Comparison of ENCODE assay signal across 13 mouse cellular contexts in genomic region chr7:16229869-16230268, GRCm38 (mm10). TPM values are rescaled to one million over a fixed set of nuclear protein-coding genes. Genes with fewer than 3 reads are reported as not detected.
DNase-seq lines count a peak whose midpoint lies in the region; ATAC-seq and TF ChIP-seq lines count a peak whose summit lies in the region.
"Had no signal": no experiment of that assay in that cellular context is flagged by ENCODE, and none has a peak within 500 bp of the region (broad histone marks: within the 10 kb centered on the region; RNA-seq: fewer than 3 reads in every experiment).

No protein-coding gene starts in this region.

- no peak for TF ChIP-seq POLR2A in liver, adult 2 months (IDR thresholded peaks at IDR 0.05; ENCODE audit: extremely low read depth, insufficient read depth, low read length)

- DNase-seq in hindbrain, embryonic 10.5 days (ENCODE audit: low spot score): peak; percentile 54
- peak; percentile 24 for DNase-seq in adipocyte (ENCODE audit: low spot score)
- DNase-seq in liver, adult 2 months (ENCODE audit: extremely low read depth, low read depth, low spot score): peak; percentile 19
- no peak for DNase-seq in urinary bladder, postnatal 10 days (ENCODE audit: low spot score)
- DNase-seq in adrenal gland, adult 2 months: no peak
- DNase-seq: cerebellum, adult 9-10 months; gastrocnemius, postnatal 14 days had no signal

- H3K36me3 ChIP-seq in hindbrain, embryonic 10.5 days: no peaks in the 10 kb centered on the region
- no peaks in the 10 kb centered on the region for H3K36me3 ChIP-seq in hindbrain, embryonic 12.5 days
- H3K36me3 ChIP-seq in heart, embryonic 11.5 days (ENCODE audit: control insufficient read depth, insufficient read depth, low read length): no peaks in the 10 kb centered on the region
- H3K36me3 ChIP-seq in liver, adult 2 months (ENCODE audit: control insufficient read depth, insufficient read depth, low read length): no peaks in the 10 kb centered on the region
- H3K36me3 ChIP-seq in intestine, postnatal 0 days (ENCODE audit: control insufficient read depth, insufficient read depth): no peaks in the 10 kb centered on the region
- H3K36me3 ChIP-seq: neural tube, embryonic 13.5 days had no signal

- H3K4me3 ChIP-seq in hindbrain, embryonic 10.5 days: no peak overlapping the region
- H3K4me3 ChIP-seq in hindbrain, embryonic 12.5 days: no peak overlapping the region
- H3K4me3 ChIP-seq in heart, embryonic 11.5 days (ENCODE audit: low read depth, low read length): no peak overlapping the region
- no peak overlapping the region for H3K4me3 ChIP-seq in liver, adult 2 months (ENCODE audit: insufficient read depth, low read depth, low read length)
- no peak overlapping the region for H3K4me3 ChIP-seq in intestine, postnatal 0 days (ENCODE audit: low read depth, low read length)
- H3K4me3 ChIP-seq: neural tube, embryonic 13.5 days had no signal

- no peak for ATAC-seq in hindbrain, embryonic 12.5 days (ENCODE audit: low FRiP score)
- no peak for ATAC-seq in heart, embryonic 11.5 days (replicated peaks; ENCODE audit: insufficient number of reproducible peaks, low FRiP score, low TSS enrichment)
- ATAC-seq in intestine, postnatal 0 days: no peak
- ATAC-seq: intestine, embryonic 16.5 days had no signal

- 51% methylated on average over 5 of the region's 5 CpGs for WGBS in hindbrain, embryonic 10.5 days
- 50% methylated on average over 5 of the region's 5 CpGs for WGBS in hindbrain, embryonic 12.5 days
- WGBS in heart, embryonic 11.5 days (ENCODE audit: insufficient replicate concordance): 28% methylated on average over 5 of the region's 5 CpGs
- WGBS in liver, adult 2 months: 35% methylated on average over 5 of the region's 5 CpGs
- 34% methylated on average over 5 of the region's 5 CpGs for WGBS in intestine, postnatal 0 days

- TF ChIP-seq CTCF in liver, adult 2 months (IDR thresholded peaks at IDR 0.05; ENCODE audit: low read depth, low read length): no peak
- no peak for TF ChIP-seq CTCF in intestine, postnatal 0 days (IDR thresholded peaks at IDR 0.05; ENCODE audit: low read depth)

- no peak overlapping the region for H3K27ac ChIP-seq in hindbrain, embryonic 10.5 days
- H3K27ac ChIP-seq in hindbrain, embryonic 12.5 days: no peak overlapping the region
- peak overlapping the region; percentile 46; the same call in 1 of the 2 replicates for H3K27ac ChIP-seq in heart, embryonic 11.5 days (ENCODE audit: low read depth, low read length)
- peak overlapping the region; percentile 61 for H3K27ac ChIP-seq in liver, adult 2 months (replicated peaks; ENCODE audit: insufficient read depth, low read depth, low read length)
- H3K27ac ChIP-seq in intestine, postnatal 0 days (ENCODE audit: low read depth, low read length): no peak overlapping the region
- H3K27ac ChIP-seq: neural tube, embryonic 13.5 days had no signal

- H3K4me2 ChIP-seq in hindbrain, embryonic 12.5 days (replicated peaks): no peak overlapping the region
- no peak overlapping the region for H3K4me2 ChIP-seq in heart, embryonic 11.5 days
- no peak overlapping the region for H3K4me2 ChIP-seq in intestine, postnatal 0 days (replicated peaks; ENCODE audit: low read depth)
- H3K4me2 ChIP-seq: neural tube, embryonic 13.5 days had no signal

- H3K4me1 ChIP-seq in hindbrain, embryonic 10.5 days (replicated peaks): peaks cover 8% of the 10 kb centered on the region
- no peaks in the 10 kb centered on the region for H3K4me1 ChIP-seq in hindbrain, embryonic 12.5 days
- H3K4me1 ChIP-seq in heart, embryonic 11.5 days (ENCODE audit: control insufficient read depth, insufficient read depth, low read length): peaks cover 5% of the 10 kb centered on the region; the same call in 1 of the 2 replicates
- H3K4me1 ChIP-seq in liver, adult 2 months (ENCODE audit: control insufficient read depth, insufficient read depth, low read length): 0 out of 2 replicates have a peak, but pooled peaks cover 1% of the 10 kb centered on the region
- H3K4me1 ChIP-seq in intestine, postnatal 0 days (replicated peaks; ENCODE audit: control insufficient read depth, insufficient read depth, low read length): no peaks in the 10 kb centered on the region
- H3K4me1 ChIP-seq: neural tube, embryonic 13.5 days had no signal

- peaks cover 23% of the 10 kb centered on the region for H3K9me3 ChIP-seq in hindbrain, embryonic 10.5 days
- 0 out of 2 replicates have a peak, but pooled peaks cover 2% of the 10 kb centered on the region for H3K9me3 ChIP-seq in hindbrain, embryonic 12.5 days (replicated peaks)
- 0 out of 2 replicates have a peak, but pooled peaks cover 2% of the 10 kb centered on the region for H3K9me3 ChIP-seq in heart, embryonic 11.5 days (replicated peaks; ENCODE audit: control insufficient read depth, low read length)
- H3K9me3 ChIP-seq in intestine, postnatal 0 days (ENCODE audit: control insufficient read depth): 0 out of 2 replicates have a peak, but pooled peaks cover 3% of the 10 kb centered on the region
- H3K9me3 ChIP-seq: neural tube, embryonic 13.5 days had no signal

- H3K27me3 ChIP-seq in hindbrain, embryonic 10.5 days (ENCODE audit: insufficient read depth, poor library complexity, severe bottlenecking): no peaks in the 10 kb centered on the region; the same call in 1 of the 2 replicates
- H3K27me3 ChIP-seq in hindbrain, embryonic 12.5 days: no peaks in the 10 kb centered on the region
- no peaks in the 10 kb centered on the region for H3K27me3 ChIP-seq in heart, embryonic 11.5 days (ENCODE audit: control insufficient read depth, insufficient read depth, low read length)
- H3K27me3 ChIP-seq in liver, adult 2 months (ENCODE audit: control insufficient read depth, insufficient read depth, low read length): no peaks in the 10 kb centered on the region
- no peaks in the 10 kb centered on the region for H3K27me3 ChIP-seq in intestine, postnatal 0 days (replicated peaks; ENCODE audit: control insufficient read depth, insufficient read depth, low read length)
- H3K27me3 ChIP-seq: neural tube, embryonic 13.5 days had no signal

- H3K9ac ChIP-seq in hindbrain, embryonic 12.5 days: no peak overlapping the region
- H3K9ac ChIP-seq in heart, embryonic 11.5 days (ENCODE audit: low read depth, low read length): no peak overlapping the region
- no peak overlapping the region for H3K9ac ChIP-seq in liver, adult 2 months (ENCODE audit: low read depth, low read length)
- no peak overlapping the region for H3K9ac ChIP-seq in intestine, postnatal 0 days (ENCODE audit: low read depth, low read length)
- H3K9ac ChIP-seq: neural tube, embryonic 13.5 days had no signal

- H3K79me2 ChIP-seq in liver, adult 2 months (ENCODE audit: control insufficient read depth, insufficient read depth, low read length): no peaks in the 10 kb centered on the region

RNA-seq across cellular contexts. Expression of gene Dhx34, which starts 8.0 kb away (rescaled TPM):
- 22.0 and 22.3 TPM in 2 replicates for polyA plus RNA-seq in hindbrain, embryonic 10.5 days (2016; fragmentation: Nextera tagmentation; extraction: Ambion mirVana)
- 16.9 and 19.2 TPM in 2 replicates for polyA plus RNA-seq in hindbrain, embryonic 12.5 days (2016; fragmentation: Nextera tagmentation; extraction: Ambion mirVana)
- polyA plus RNA-seq in heart, embryonic 11.5 days (2014; fragmentation: Nextera tagmentation; extraction: Ambion mirVana): 7.4 and 7.8 TPM in 2 replicates
- 4.3 and 5.0 TPM in 2 replicates for total RNA-seq in liver, adult 2 months (2014; rRNA removed)
- polyA plus RNA-seq in liver, adult 2 months (2012; rRNA removed): 10.5 and 12.5 TPM in 2 replicates
- polyA plus RNA-seq in intestine, postnatal 0 days (2015; fragmentation: Nextera tagmentation; extraction: Ambion mirVana): 7.3 and 9.0 TPM in 2 replicates
- total RNA-seq in adrenal gland, adult 2 months (2021): 10 to 100 TPM; 10.3 to 12.6 TPM
- 37.1 and 44.3 TPM in 2 replicates for polyA plus RNA-seq in adrenal gland, adult 2 months (2012; rRNA removed)

RNA-seq across cellular contexts. Expression of gene C5ar2, which starts 14.1 kb away (rescaled TPM):
- 0.05 TPM in 1 of 2 replicates, not detected in the other for polyA plus RNA-seq in hindbrain, embryonic 10.5 days (2016; fragmentation: Nextera tagmentation; extraction: Ambion mirVana)
- not detected in 2 replicates for polyA plus RNA-seq in hindbrain, embryonic 12.5 days (2016; fragmentation: Nextera tagmentation; extraction: Ambion mirVana)
- polyA plus RNA-seq in heart, embryonic 11.5 days (2014; fragmentation: Nextera tagmentation; extraction: Ambion mirVana): 0.21 and 0.34 TPM in 2 replicates
- 0.83 and 1.1 TPM in 2 replicates for total RNA-seq in liver, adult 2 months (2014; rRNA removed)
- polyA plus RNA-seq in liver, adult 2 months (2012; rRNA removed): 0.92 and 1.4 TPM in 2 replicates
- 0.16 and 0.26 TPM in 2 replicates for polyA plus RNA-seq in intestine, postnatal 0 days (2015; fragmentation: Nextera tagmentation; extraction: Ambion mirVana)
- under 1 TPM; 0.52 to 0.59 TPM for total RNA-seq in adrenal gland, adult 2 months (2021)
- polyA plus RNA-seq in adrenal gland, adult 2 months (2012; rRNA removed): 0.43 and 0.71 TPM in 2 replicates
- polyA plus RNA-seq: C2C12 had no signal

RNA-seq across cellular contexts. Expression of gene C5ar1, which starts 29.5 kb away (rescaled TPM):
- polyA plus RNA-seq in hindbrain, embryonic 10.5 days (2016; fragmentation: Nextera tagmentation; extraction: Ambion mirVana): 0.96 and 0.97 TPM in 2 replicates
- polyA plus RNA-seq in hindbrain, embryonic 12.5 days (2016; fragmentation: Nextera tagmentation; extraction: Ambion mirVana): 0.79 and 2.0 TPM in 2 replicates
- 0.74 and 1.5 TPM in 2 replicates for polyA plus RNA-seq in heart, embryonic 11.5 days (2014; fragmentation: Nextera tagmentation; extraction: Ambion mirVana)
- total RNA-seq in liver, adult 2 months (2014; rRNA removed): 0.46 and 0.47 TPM in 2 replicates
- polyA plus RNA-seq in liver, adult 2 months (2012; rRNA removed): 0.88 and 1.3 TPM in 2 replicates
- polyA plus RNA-seq in intestine, postnatal 0 days (2015; fragmentation: Nextera tagmentation; extraction: Ambion mirVana): 2.1 TPM in 2 replicates
- 10 to 100 TPM in 1 of 2 experiments, 1 to 10 TPM in 1; 5.7 to 10.4 TPM for total RNA-seq in adrenal gland, adult 2 months (2021)
- 7.1 and 9.0 TPM in 2 replicates for polyA plus RNA-seq in adrenal gland, adult 2 months (2012; rRNA removed)

RNA-seq across cellular contexts. Expression of gene Inafm1, which starts 43.5 kb away (rescaled TPM):
- polyA plus RNA-seq in hindbrain, embryonic 10.5 days (2016; fragmentation: Nextera tagmentation; extraction: Ambion mirVana): 7.7 and 13.0 TPM in 2 replicates
- polyA plus RNA-seq in hindbrain, embryonic 12.5 days (2016; fragmentation: Nextera tagmentation; extraction: Ambion mirVana): 23.3 and 25.4 TPM in 2 replicates
- 6.6 and 6.7 TPM in 2 replicates for polyA plus RNA-seq in heart, embryonic 11.5 days (2014; fragmentation: Nextera tagmentation; extraction: Ambion mirVana)
- total RNA-seq in liver, adult 2 months (2014; rRNA removed): 1.9 and 2.8 TPM in 2 replicates
- 8.0 and 8.8 TPM in 2 replicates for polyA plus RNA-seq in liver, adult 2 months (2012; rRNA removed)
- polyA plus RNA-seq in intestine, postnatal 0 days (2015; fragmentation: Nextera tagmentation; extraction: Ambion mirVana): 24.1 and 24.8 TPM in 2 replicates
- total RNA-seq in adrenal gland, adult 2 months (2021): 10 to 100 TPM; 13.3 to 22.9 TPM
- polyA plus RNA-seq in adrenal gland, adult 2 months (2012; rRNA removed): 160 and 217 TPM in 2 replicates

RNA-seq across cellular contexts. Expression of gene Meis3, which starts 55.0 kb away (rescaled TPM):
- 117 and 173 TPM in 2 replicates for polyA plus RNA-seq in hindbrain, embryonic 10.5 days (2016; fragmentation: Nextera tagmentation; extraction: Ambion mirVana)
- 136 and 138 TPM in 2 replicates for polyA plus RNA-seq in hindbrain, embryonic 12.5 days (2016; fragmentation: Nextera tagmentation; extraction: Ambion mirVana)
- polyA plus RNA-seq in heart, embryonic 11.5 days (2014; fragmentation: Nextera tagmentation; extraction: Ambion mirVana): 19.7 and 22.8 TPM in 2 replicates
- total RNA-seq in liver, adult 2 months (2014; rRNA removed): 0.46 and 0.94 TPM in 2 replicates
- polyA plus RNA-seq in liver, adult 2 months (2012; rRNA removed): 0.87 and 2.0 TPM in 2 replicates
- polyA plus RNA-seq in intestine, postnatal 0 days (2015; fragmentation: Nextera tagmentation; extraction: Ambion mirVana): 18.0 and 20.7 TPM in 2 replicates
- total RNA-seq in adrenal gland, adult 2 months (2021): 10 to 100 TPM; 11.5 to 13.8 TPM
- 59.3 and 60.9 TPM in 2 replicates for polyA plus RNA-seq in adrenal gland, adult 2 months (2012; rRNA removed)

Comparison
In these comparisons a context has a peak if more than half of its experiments do, and no peak if none do; other contexts are left out.
1. DNase-seq: peak in hindbrain, embryonic 10.5 days (single experiment), adipocyte (single experiment) and liver, adult 2 months (single experiment); none in urinary bladder, postnatal 10 days (single experiment) and adrenal gland, adult 2 months (single experiment).
2. H3K27ac ChIP-seq: peak in heart, embryonic 11.5 days (single experiment) and liver, adult 2 months (single experiment); none in hindbrain, embryonic 10.5 days (single experiment), hindbrain, embryonic 12.5 days (single experiment) and intestine, postnatal 0 days (single experiment).